Mouse (Mus musculus): Measurements from ENCODE around the gene Slc17a9.
"Not testable (repeated sequence)": the region's sequence is repeated elsewhere in the genome, so short reads cannot be mapped to it uniquely, and the experiment has no call there.

Slc17a9 gene

DNA sequence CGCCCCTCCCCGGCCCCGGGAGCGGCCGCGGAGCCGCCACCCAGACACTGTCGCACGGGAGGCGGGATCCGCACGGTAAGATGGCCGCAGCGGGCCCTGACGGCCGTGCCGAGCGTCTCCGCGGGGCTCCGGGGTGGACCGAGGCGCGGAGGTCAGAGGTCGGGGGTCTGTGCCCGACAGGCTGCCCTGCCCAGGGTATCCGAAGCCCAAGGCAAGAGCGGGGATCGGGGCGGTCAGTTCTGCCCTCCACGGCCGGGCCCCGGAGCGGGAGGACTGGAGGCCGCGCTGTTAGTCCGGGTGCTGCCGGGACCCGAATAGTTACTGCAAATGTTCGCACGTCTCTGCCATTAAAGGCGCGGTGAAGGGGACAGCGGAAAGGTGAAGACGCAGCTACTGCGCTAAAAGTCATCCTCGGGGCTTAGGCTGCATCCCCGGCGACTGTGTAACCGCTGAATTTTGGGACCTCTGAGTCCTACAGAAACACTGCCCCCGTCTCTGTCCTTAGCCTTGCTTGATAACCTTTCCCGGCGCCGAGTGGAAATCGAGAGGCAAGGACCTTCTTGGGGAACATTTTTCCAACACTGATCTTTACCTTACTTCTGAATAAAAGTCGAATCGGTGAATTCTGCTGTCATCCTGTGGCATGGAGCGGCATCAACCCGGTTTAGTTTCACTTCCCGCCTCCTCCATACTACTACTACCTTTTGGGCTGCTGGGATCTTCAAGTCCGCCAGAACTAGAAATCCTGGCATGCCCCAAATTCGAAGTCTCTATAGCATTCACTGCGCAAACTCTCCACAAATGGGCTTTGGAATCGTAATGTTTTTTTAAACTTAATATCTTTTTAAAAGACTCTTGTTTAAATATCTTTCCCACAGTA, 14.5 kb upstream of the Slc17a9 start:
- in situ Hi-C loops (cut with MboI, MseI), result no loop called here

DNA sequence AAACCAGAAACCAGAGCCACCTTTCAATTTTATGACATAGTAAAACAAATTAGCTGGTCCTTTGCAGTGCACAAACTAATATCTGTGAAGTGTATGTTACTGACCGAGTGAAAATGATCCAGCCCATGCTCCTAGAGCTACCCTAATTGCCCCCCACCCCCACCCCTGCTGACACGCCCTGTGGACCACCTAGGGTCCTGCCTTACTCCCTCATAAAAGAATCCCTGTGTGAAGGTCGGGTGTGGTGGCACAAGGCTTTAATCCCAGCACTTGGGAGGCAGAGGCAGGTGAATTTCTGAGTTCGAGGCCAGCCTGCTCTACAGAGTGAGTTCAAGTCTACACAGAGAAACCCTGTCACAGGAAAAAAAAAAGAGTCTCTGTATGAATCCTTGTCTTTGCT, 13.5 kb upstream of the Slc17a9 start:
- in situ Hi-C loops (cut with MboI, MseI), result no loop called here

DNA sequence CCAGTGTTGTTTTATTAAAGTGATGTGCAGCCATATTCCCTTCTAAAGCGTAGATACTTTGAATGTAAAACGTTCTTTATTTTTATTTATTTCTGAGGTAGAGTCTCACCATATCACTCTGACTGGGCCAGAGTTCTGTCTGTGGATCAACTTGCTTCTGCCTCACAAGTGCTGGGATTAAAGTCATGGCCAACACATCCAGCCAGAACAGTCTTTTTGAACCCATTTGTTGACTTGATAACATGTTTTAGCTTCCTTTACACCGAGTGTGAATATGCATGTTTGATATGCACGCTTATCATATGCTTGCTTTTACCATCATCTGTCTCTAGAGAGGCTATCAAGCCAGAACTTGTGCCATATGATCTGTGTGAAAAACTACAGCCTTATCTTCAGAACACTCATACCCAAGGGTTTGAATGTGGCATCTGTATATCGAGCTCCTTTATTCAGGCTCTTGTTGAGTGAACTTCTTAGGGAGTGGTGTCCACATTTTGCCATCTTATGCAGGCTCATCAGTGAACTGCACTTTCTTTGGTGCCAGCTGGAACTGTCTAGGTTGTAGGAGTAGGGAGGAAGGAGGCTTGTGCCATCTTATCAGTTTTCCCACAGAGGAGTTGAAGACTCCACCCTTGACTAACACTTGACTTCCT, 12.9 kb upstream of the Slc17a9 start:
- in situ Hi-C loops (cut with MboI, MseI), result no loop called here

DNA sequence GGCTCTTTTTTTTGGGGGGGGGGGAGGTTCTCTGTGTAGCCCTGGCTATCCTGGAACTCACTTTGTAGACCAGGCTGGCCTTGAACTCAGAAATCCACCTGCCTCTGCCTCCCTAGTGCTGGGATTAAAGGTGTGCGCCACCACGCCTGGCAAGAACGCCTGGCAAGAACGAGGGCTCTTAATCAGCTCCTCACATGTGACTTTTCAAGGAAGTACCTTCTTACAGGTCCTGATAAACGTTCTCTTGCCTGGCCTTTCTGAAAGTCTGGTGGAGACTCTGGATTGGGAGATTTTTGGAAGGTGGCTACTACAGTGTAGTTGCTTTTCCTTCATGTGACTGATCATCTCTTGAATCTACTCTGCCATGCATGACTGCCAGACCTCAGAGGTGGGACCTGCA, 2.3 kb upstream of the Slc17a9 start:
- in situ Hi-C loops (cut with MboI, MseI), result not testable (repeated sequence)

DNA sequence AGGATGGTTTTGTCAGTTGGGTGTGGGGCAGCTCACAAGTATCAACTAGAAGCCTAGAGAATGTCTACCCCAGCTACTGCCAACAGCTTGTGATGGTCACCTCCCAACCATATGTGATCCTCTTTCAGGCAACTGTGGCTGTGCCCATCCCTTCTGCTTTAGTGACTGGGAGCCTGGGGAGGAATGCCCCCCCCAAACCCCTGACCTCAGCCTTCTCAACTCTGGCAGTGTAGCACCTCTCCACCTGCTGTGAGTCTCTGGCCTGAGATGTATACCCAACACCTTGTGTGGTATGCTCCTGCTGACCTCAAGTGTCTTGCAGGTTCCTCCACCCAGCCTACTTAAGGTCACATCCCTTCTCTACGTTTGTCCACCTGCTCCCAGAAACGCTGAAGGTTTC, 1.2 kb upstream of the Slc17a9 start:
- in situ Hi-C loops (cut with MboI, MseI), result no loop called here

DNA sequence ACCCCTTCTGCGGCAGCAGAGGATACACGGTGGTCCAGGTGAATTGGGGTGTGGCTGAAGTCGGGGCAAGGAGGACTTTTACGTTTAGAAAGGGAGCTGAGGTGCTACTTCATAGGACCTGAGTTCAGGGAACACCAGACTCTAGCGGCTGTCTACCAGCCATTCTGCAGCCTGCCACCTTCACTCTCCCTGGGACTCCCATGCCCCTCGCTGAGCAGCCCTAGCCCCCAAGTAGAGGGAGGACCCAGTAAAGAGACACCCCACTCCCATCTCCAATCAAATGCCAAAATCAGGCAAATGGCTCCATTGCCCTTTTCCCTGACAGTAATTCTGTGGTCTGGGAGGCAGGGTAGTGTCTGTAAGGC, 333 bp downstream of the Slc17a9 start:
- in situ Hi-C loops (cut with MboI, MseI), result no loop called here

DNA sequence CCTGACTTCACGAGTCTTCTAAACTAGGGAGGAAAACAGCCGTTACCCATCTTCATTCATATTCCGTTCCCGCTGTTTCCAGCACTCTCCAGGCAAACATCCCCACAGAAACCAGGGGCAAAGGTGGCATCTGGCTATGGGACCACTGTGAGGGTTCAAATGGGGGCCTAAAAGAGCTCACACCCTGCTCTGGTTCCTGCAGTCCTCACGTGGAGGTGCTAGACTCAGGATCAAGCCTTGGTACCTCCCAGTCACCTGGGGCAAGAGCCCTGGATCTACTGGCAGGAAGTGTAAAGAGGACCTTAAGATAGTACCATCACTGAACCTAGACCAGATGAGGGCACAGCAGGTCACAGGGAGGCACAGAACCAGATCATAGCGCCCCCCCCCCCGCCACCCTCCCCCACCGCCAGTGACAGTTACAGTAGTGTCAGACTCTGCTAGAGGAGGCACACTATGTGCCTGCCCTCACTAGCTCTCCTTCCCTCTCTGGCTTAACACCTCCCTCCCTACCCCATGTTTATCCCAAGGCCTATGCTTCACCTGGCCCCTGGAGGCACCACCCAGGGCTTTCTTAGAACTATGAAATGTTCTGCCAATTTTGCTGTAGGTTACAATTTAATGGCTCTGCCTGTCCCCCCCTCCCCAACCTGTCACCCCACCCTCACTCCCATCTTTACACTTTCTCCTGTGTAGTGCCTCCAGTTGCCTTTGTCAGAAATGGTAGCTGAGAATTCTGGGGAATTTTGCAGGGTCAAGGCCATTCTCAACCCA, 980 bp downstream of the Slc17a9 start:
- in situ Hi-C loops (cut with MboI, MseI), result no loop called here

DNA sequence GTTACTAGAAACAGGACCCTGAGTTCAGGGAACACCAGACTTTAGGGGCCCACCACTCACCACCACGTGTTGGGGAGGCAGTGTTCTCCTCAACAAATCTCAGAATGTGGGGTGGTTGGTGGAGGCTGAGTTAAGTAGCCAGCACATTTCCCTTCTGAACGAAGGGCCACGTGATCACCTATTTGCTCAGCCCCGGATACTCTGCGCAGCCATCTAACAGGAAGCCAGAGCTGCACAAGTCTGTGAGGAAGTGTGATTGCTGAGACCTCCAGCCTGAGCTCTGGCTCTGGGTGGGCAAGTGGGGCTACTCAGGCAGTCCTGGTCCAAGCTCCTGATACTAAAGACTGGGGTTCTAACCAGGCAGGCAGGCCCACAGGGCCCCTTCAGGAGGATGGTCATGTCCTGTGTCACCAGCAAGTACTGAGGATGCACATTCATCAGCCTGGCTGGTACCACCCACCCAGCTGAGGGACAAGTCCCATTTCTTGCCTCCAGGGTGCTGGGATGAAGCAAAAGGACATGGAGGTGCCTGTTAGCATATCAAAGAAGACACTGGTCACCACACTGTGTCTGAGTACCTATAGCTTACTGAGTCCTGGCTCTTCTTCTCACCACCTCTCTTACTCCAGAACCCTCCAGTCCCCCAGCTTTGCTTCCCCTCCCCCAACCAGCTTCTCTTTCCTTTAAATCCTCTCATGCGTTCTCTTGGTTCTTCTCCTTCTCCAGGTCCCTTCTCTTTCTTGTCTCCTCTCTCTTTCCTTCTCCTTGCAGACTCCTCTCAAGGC, 1.8 kb downstream of the Slc17a9 start:
- in situ Hi-C loops (cut with MboI, MseI), result no loop called here

DNA sequence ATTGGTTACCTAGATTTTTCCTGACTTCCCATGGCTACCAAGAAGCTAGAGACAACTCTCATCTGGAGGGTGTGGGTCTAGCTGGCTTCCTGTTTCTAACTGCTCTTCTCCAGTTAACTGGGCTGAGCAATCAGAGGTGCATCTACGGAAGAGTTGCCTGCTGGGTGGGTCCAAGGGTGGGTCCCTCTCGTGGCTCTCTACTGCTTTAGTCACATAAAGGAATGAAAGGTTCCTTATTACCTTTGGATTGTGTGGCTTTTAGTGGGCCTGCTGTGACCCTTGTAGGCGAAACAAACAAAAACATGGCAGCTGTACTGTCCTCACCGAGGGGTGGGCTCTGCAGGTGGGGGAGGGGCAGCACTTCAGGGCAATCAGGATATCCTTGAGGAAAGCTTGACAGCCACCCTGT, 2.6 kb downstream of the Slc17a9 start:
- in situ Hi-C loops (cut with MboI, MseI), result no loop called here

DNA sequence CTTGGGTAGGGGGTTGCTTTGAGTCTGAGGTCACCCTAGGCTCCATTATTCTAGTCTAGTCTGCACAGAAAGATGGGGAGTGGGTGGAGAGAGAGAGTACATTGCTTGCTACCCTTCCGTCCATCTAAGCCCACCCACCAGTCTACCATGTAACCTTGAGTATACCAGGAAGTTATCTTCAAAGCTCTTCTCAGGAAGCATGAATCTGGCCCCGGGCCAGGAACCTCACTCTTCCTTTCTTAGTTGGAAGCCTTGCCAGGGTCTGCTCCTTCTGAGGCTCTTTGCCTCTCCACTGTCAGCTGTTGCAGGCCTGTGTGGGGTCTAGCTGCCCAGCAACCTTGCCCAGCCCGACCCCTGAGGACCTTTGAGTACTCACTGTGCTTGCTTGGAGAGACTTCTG, 6.0 kb downstream of the Slc17a9 start:
- in situ Hi-C loops (cut with MboI, MseI), result no loop called here

DNA sequence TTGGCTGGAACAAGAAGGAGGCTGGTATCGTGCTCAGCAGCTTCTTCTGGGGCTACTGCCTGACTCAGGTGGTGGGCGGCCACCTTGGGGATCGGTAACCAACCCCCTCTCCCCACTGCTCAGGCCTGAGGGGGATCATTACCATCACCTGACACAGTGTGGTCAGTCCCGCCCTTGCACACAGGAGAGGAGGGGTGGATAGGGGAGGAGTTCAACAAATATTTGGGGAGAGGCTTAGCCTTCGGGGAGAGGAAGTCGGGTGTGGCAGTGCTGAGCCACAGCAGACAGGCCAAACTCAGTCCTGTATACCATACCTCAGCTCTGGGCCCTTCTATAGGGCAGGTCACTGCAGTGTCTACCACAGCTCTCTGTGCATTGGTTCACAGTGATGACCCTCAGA, 6.9 kb downstream of the Slc17a9 start:
- in situ Hi-C loops (cut with MboI, MseI), result no loop called here

DNA sequence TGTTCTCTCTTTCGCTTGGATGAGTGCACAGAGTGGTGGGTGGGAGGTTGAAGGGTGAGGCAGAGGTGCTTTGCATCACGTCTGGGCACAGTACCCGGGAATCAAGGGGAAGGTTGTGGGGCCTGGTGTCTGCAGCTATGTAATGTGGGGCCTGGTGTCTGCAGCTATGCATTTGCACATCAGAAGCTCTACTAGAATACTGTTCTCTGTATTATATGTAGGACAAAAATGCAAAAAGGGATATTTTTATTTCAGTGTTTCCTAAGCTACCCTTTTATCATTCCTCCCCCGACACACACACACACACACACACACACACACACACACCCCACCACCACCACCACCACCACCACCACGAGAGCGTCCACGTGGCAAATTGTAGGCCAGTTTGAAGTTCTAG, 10.2 kb downstream of the Slc17a9 start:
- in situ Hi-C loops (cut with MboI, MseI), result no loop called here

DNA sequence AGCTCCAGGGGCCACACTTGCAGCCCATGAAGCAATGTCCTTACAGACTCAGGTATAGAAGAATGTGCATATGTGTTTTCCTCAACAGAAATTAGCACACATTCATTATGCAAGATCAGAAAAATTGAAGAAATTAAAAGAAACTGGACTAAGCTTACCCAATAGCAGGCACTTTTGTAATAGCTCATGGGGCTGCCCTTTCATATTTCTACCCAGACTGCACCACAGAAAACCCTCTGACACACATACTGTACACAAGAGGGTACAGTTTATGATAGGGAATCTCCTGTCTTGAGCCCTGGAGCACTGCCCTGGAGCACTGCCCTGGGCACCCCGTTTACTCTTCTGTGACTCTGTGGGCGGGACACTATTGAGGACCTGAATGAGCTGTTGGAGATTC, 12.9 kb downstream of the Slc17a9 start:
- in situ Hi-C loops (cut with MboI, MseI), result no loop called here

DNA sequence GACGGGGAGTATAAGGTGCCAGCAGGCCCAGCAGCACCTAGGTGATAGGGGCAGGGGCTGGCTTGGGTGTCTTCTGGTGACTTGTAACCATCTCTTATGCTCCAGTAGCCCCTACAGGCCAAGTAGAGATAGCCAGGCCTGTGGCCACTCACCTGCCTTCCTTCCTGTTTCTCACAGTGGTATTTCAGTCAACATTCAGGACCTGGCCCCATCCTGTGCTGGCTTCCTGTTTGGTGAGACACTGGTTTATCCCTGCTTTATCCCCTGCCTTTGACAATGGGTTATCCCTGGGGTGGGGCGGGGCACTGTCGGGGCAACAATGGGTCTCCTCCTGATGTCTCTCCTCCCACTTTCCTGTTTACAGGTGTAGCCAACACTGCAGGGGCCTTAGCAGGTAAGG, 15.3 kb downstream of the Slc17a9 start:
- in situ Hi-C loops (cut with MboI, MseI), result no loop called here

DNA sequence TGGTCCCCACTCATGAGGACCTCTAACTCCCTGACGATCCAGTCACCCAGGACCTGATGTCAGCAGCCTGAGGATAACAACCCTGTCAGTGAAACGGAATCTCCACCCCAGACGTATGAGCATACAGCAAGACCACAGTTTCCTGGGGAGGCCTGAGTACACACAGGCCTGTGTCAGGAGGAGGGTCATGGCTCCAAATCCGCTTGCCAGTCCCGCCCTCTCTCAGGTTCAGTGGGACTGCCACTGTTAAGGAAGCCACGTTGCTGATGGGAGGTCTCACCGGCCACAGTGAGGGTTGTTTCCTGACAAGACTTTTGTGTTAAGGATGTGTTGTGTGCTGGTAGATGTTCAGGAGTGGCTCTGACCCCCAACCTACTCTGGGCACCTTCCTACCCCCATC, 16.4 kb downstream of the Slc17a9 start:
- in situ Hi-C loops (cut with MboI, MseI), result no loop called here

DNA sequence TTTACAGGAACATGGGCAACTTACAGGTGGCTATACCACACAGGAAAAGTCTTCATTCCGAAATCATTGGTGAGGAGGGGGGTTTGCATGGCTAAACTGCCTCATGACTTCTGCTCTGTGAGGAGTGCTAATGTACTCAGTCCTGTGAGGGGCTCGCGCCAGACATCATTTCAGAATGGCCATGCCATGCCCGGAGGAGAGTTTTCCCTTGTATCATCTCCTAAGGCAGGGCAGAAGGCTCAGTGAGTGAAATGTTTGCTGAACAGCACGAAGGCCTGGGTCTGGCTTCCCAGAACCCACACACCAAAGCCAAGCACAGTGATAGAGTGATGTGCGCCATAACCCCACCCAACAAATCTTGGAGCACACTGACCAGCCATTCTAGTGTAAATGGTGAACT, 17.8 kb downstream of the Slc17a9 start:
- in situ Hi-C loops (cut with MboI, MseI), result no loop called here

DNA sequence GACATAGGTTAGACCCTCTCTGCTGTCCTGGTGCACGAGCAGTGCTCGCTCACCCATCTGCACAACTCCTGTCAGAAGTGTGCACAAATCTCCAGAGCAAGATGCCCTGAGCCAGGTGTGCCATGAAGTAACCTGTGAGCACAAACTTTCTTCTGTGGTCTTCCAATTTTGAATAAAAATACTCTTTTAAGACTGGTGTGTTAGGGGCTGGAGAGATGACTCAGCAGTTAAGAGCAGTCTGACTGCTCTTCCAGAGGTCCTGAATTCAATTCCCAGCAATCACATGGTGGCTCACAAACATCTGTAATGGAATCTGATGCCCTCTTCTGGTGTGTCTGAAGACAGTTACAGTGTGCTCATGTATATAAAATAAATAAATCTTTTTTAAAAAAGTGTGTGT, 18.3 kb downstream of the Slc17a9 start:
- in situ Hi-C loops (cut with MboI, MseI), result no loop called here

DNA sequence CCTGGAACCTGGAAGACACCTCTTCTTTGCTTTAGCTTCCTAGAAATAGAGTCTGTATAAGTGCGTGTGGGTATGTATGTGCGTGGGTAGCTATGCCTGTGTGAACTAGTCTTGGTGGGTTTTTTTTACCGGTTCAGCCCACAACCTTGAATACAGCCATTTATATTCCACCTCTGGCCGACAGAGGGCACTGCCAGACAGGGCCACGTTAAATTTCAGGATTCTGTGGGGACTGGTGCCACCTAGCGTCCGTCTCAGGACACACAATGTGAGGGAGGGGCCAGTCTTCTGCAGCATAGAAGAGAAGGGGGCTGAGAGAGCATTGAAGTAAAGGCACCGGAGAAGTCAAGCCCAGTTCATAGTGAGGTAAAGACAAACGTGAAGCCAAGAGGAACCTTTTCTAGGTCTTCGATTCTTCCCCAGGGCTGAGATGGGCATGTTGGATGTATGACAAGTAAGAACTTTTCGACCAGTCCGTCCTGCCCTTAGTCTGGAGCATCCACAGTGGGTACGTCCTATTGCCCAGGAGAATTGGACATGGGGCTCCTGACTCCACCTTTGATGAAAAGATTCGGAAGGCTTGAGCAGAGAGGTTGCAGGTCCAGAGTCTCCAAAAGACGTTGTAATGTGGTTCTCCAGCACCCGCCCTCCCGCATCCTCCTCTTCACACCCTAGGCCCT, 20.3 kb downstream of the Slc17a9 start:
- in situ Hi-C loops (cut with MboI, MseI), result no loop called here

DNA sequence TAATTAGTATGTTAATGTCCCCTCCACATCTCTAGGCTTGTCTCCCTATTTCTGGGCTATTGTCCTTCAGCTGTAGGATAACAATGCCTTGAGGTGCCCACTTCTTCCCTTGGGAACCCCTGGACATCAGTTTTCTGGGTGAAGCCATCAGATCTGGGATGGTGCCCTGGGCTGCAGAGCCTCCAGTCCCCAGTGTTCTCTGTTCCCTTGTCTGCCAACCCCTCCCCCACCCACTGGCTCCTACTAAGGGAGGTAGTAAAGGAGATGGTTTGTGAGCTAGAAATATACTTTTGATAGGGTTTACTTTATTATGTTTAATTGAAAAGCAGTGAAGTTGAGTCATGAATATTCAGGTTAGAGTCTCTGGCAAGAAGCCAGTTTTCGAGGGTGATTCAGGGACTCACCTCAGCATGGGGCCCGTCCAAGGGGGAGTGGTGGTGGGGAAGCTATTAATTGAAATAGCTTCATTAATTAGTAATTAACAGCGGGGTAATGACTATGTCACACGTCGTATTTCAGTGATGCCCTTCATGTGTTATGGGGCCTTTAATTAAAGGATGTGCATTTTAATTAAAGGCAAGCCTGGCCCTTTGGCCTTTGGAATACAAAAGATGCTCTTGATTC, 21.6 kb downstream of the Slc17a9 start:
- in situ Hi-C loops (cut with MboI, MseI), result no loop called here

DNA sequence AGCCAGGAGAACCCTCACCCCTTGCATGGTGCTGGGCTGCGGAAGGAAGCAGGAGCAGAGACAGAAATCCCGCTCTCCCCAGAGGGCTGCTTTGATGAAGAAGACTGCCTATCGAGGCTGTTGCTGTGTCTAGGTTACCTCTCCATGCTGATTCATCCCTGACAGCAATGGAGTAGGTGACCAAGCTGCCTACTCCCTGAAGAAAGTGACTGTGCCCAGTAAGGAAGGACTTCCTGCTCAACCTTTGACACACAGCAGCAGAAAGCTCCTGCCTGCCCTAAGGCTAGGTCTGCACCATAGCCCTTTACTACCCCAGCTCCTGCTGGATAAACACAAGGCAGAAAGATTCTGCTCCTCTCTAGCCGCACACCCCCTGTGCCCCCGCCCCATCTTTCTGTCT, 23.8 kb downstream of the Slc17a9 start:
- in situ Hi-C loops (cut with MboI, MseI), result no loop called here

Measured in T-helper 1 cell (primary cell).